Mouse (Mus musculus): Measurements from ENCODE around the gene Myo6.

The Myo6 gene

DNA sequence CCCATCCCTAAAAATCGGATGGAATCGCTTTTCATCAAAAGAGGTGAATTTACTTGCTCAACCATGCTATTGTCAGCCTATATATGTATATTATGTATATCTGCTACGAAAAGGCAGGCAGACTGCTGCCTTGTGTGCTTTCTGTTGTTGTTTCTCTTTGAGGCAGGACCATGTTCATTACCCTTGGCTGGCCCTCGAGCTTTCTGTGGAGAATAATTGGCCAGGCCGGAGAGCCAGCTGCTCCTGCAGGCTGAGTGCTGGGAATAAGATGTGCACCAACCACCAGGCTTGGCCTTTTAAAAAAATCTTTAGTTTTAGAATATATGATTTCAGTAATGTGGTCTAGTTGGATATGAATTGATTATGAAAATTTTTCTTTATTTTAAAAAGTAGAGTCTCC lies 19.3 kb downstream of the Myo6 start:
- no peak for DNase-seq

DNA sequence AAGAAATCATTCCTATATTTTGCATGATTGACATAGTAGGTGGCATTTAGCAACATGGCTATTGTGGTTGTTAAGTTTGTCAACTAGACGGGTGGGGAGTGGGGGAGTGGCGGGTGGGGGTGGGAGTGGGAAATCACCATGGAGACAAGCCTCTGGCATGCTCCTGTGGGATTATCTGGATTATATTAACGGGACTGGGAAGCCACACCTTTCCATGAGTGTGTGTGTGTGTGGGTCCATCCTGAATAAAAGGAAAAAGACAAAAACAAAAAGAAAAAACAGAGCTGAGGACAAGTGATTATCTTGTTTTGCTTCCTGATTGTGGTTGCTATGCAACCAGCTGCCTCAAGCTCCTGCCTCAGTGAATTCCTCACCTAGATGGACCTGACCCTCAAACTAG lies 20.9 kb downstream of the Myo6 start:
- DNase-seq, result no peak

DNA sequence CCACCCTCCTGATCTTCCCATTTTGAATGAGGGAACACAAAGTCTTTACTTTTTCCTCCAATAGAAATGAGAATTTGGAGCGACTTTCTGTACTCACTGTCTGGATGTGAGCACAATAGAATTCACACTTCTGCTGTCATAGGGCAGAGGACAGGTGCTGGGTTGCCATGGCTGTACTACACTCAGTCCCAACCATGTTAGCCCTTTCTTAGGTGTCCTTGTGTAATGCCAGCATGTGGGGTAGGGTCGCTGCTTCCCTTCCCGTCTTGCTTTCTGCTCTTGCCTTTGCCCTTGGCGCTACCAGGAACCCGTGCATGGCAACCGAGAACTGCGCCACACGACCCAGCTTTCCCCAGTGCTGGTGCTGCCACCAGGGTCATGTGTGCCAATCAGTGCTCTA lies 21.9 kb downstream of the Myo6 start:
- DNase-seq, result no peak

DNA sequence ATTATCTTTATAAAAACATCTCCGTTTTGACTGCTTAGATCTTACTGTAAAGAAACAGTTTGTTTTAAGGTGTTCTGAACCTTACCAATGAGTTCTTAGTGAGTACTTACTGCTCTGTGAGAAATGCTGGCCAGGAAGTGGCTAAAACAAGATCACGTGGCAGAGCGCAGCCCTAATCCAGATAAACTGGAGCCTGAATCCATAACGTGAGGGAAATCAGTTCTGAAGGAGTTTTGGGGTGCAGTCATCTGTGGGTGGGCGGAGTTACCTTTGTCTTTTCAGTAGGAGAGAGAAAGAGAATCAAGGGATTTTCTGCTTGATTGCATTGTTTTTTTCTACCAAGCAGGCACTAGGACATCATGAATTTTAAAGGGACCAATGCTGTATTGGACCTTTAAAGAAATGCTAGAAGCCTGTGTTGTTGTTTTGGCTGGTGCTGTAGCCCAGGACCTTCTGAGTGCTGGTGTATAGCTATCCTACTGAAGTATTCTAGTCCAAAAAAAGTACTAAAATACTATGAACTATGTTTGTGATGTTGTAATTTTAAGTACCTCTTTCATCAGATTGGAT lies 23.6 kb downstream of the Myo6 start:
- DNase-seq, result no peak

DNA sequence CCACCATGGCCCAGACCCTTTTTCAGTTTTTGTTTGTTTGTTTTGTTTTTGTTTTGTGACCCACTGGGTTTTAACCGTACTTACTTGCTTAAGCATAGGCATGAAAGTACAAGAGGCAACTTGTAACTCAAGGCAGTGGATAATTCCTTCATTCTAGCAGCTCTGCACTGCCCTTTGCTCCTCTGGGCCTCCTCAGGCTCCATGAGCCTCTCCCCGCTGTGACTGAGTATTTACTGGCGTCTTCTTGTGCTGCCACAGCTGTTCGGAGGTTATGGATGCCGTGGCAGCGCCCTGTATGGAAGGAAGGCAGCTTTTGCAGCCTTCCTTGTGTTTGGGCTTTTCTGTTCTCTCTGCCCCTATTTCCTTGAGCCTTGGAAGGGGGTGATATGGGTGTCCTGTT lies 26.4 kb downstream of the Myo6 start:
- no peak for DNase-seq

DNA sequence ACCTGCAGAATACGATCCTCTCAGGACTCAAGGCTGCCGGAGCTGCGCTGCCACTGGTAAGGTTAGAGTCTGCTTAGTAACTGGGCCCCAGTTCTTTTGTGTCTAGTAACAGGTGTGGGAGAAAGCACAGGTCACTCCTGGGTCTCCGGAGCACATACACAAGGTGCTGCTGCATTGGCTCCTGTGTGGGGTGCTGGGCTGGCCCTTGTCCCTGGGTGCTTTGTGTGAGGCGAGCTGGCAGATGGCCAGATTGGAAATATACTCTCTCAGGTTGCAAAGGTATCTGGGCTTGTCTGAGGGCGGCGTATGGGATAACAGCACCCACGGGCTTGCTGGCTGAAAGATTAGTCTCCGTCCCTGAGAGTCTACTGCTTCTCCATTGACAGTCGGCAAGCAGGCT lies 27.5 kb downstream of the Myo6 start:
- peak; percentile 28 for DNase-seq

DNA sequence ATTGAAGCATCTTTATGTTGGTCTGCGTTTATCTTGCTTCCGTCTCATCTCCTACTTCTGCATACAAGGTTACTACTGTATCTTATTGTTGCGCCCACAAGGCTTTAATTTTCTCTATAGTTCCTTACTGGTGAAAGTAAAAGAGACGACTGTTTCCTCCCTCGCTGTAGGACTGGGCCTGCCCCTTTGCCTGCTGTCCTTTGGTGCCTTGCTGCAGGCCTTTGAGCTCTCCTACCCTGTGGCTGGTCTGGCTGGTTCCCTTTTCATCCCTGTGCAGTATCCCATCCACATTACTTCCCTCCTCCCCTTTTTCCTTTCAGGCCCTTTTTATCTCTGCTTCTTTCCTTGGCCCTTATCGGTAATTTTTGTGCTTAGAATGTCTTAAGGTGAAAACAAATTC lies 29.6 kb downstream of the Myo6 start:
- DNase-seq, result no peak

DNA sequence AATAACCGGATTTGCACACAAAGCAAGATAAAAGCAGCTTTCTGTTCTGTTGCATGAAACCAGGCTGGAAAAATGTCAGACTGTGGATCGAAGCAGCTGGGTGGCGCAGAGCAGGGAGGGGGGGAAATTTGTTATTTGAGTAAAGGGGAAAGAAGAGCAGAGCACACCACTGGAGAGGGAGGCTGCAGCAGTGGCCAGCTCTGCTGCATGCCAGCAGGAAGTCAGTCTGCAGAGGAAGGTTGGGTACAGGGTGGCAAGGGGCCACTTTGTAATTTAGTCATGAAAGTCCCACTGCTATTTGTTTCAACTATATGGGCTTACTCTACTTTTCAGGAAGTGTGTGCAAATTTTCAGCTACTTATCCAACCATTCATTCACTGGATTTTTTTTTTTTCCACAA lies 31.3 kb downstream of the Myo6 start:
- no peak for DNase-seq

DNA sequence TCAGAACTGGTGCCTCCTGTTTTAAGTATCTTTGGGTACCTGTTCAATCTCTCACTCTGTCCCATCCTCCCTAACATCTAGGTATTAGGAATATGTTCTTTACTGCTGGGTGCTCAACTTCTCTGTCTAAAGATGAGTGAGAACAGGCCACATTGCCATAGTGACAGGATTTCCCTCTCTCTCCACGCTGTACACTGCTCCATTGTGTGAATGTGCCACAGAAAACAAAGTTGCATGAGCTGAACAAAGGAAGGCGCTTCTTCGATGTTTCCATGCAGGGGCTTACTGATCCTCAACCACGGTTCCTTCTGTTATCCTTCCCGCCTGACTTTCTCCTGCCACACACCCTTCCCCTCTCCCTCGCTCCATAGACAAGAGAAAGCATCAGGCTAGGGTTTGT lies 32.4 kb downstream of the Myo6 start:
- DNase-seq, result no peak

DNA sequence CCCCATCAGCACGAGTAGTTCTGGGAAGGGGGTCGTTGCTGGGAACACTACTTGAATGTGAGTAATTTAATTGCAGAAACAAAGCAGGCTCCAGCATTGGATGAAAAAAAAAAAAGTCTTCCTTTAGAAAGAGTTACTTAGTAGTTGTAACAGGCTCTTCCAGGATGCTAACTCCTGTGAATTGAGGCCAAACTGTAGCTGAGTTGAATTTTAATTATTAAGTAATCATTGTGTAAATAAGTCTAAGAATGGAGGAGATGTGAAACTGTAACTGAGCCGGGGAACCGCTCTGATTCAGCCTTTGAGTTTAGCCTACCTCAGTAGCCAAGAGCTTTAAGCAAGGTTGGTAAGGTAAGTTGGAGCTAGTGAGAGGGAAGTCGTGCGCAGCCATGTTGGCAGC lies 36.0 kb downstream of the Myo6 start:
- DNase-seq, result no peak

DNA sequence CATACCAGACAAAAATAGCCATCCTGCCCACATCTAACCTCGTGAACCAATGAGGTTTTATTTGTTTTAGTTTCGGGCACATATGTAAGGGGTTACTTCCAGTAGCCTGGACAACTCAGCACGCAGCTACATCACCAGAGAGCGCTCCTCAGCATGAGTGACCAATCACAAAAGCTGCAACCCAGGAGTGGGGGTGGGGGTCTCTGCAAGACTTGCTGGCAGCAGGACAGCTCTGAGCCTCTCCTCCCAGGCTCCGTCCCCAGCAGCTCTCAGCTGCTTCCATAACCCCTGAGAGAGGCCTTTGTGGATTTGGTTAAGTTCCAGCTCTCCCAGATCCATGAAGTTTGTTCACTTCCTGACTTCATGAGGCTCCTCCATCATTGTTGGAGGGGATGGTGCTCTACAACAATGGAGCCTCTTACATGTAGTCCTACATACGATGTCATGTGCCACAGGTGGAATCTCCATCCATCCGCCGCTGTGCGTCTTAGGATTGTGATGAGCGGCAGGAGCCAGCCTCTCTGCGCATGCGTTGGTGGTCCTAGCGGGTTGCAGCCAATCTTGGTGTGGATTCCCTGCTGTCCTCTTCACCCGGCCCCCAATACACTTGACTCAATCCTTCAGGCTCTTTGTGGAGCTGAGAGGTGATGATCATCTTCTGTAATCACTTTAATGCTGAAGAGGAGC lies 37.7 kb downstream of the Myo6 start:
- DNase-seq, result no peak

DNA sequence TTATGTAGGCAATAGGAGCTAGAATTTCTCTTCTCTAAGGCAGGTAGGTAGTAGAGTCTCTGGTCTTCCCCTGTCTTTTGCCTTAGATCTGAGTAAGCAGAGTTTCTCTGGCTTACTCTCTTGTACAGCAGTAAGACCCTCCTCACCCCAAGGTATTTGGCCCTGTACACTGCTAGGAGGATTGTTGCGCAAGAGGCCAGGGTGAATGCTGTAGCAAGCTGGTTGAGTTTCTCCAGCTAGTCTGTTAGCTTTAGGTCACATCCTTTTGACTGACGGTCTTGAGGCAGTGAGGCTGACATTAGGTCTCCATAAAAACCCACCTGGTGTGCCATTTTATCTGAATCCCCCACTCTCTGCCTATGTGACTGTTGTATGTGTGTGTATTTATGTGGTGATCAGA lies 43.9 kb downstream of the Myo6 start:
- DNase-seq, result no peak

DNA sequence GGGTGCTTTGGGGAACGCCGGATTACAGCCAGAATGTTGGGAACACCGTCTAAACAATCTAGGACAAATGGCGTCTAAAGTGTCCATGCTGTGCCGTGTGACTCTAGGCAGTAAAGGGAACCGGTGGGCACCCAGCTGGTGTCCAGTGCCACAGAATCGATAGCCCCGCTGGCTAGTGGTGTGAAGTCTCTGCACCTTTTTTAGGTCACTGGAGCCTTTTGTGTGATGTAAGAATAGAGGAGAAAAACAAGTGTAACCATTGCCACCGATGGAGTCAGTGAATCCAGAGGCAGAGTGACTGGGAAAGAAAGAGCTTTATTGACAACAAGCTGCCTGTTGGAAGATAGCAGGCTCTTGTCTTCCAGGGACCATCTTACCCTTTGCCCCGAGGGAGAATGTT lies 44.6 kb downstream of the Myo6 start:
- no peak for DNase-seq

DNA sequence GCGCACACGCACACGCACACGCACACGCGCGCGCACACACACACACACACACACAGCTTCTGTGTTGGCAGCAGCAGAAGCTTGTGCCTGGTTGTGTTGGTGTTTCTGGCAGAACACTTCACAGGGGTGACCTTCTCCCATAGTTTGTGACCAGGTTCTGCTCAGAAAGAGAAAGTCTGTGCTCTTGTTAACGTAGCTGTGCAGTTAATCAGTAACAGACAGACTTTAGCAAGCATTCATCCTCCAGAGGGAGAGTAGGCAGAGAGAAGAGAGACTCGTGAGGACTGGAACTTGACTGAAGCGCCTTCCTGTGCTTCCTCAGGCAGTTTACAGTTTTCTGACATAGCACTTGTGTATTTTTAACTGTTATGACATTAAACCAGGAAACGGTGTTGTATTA lies 45.3 kb downstream of the Myo6 start:
- no peak for DNase-seq

DNA sequence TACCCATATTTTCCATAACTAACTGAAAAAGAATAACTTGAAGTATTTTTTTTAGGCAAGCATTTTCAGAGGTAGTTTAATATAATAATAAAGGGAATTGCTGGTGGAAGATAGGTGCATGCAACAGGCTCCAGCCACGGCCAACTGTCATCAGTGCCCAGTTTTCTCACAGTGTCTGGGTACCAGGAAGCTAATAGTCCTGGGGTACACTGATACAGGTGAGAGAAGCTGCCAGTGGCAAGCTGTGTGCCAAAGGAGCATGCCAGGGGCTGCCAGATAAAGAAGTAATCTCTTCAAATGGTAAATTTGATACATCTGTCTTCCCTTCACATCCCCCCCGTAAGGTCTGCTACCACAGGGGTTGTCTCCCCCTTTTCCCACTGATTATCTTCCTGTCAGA lies 48.6 kb downstream of the Myo6 start:
- no peak for DNase-seq

DNA sequence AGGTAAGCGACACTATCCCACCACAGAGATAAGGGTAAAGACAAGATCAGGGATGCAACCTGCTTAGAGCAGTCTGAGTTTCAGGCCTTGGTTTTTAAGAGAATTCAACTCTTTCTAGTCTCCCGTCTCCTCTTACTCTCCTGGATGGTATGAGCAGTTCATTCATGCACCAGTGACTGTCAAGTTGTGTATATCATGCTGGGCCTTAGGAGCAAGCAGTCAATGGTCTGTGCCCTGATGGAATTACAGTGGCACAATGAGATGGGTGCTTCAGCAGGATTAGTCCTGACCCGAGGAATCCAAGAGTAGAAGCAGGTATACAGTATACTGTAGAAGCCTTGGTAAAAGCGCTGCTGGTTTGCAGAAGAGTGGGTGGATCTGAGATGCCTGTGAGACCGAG lies 50.7 kb downstream of the Myo6 start:
- DNase-seq, result no peak

DNA sequence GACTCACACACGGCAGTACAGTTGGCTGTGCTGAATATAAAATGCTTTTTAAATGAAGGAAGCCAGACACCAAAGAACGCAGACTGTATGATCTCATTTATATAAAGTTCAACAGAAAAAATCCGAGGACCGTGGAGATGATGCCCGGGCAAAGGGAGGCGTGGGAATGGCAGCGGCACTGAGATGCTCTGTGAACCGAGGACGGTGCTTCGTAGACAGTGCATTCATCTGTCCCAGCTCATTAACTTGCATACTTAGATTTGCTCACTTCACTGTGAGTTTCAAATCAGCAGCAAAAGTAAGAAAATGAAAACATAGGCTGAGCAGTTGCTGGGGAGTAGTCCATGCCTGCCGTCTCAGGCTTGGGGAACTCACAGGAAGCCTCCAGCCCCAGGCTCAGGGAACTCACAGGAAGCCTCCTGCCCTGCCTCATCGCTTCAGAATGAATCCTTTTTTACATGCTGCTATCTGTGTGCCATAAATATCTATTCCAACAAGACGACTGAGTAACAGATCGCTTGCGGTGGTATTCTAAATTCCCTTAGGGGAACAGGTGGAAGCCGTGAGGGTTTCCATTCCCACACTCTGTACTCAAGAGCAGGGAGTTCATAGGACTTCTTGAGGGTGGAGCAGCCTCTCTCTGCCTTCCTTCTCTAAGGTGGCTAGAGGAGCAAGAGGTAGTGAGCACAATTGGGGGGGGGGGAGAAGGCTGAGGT lies 52.1 kb downstream of the Myo6 start:
- DNase-seq, result no peak

DNA sequence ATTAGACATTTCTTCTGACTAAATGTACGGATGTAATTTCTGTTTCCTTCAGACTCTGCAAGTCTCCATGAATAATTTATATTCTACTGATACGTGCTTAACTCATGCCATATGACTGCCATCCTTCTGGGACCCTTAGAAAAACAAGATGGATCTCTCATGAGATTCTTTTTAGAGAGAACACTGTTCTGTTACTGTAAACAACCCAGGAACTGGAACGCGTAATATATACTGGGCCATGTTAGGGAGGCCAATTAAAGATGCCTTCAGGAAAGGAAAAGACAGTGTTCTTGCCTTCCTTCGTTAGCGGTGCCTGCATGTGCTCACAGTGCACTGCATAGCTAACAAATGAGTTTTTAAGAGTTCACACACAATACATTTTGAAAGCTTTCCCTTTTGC lies 53.9 kb downstream of the Myo6 start:
- no peak for DNase-seq

DNA sequence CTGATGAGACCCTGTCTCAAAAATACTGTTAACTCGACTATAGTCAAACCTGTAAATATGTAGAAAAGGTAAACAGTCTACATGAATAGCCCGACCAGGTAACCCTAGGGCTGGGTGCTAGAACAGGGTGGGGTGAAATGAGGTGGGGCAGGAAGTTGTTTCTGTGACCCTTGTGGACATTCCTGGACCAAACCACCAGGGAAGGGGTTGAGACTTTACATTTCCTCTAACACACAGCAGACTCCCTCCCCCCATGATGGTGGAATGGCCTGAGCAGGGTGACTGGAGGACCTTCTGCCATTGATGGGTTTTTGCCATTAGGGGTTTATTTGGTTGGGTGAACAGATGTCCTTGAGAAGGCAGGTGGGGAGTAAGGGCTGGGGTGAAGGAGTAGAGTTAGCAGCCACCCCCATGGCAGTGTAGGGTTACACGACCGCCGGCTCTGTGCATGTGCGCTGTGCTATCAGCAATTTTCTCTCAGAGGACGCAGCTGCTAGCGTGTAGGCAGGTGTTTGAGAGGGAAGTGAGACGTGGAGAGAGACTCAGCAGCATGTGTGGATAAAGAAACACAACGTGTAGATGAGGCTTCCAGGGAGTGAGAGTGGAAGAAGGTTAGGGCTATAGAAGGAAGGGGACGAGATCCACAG lies 59.3 kb downstream of the Myo6 start:
- no peak for DNase-seq

DNA sequence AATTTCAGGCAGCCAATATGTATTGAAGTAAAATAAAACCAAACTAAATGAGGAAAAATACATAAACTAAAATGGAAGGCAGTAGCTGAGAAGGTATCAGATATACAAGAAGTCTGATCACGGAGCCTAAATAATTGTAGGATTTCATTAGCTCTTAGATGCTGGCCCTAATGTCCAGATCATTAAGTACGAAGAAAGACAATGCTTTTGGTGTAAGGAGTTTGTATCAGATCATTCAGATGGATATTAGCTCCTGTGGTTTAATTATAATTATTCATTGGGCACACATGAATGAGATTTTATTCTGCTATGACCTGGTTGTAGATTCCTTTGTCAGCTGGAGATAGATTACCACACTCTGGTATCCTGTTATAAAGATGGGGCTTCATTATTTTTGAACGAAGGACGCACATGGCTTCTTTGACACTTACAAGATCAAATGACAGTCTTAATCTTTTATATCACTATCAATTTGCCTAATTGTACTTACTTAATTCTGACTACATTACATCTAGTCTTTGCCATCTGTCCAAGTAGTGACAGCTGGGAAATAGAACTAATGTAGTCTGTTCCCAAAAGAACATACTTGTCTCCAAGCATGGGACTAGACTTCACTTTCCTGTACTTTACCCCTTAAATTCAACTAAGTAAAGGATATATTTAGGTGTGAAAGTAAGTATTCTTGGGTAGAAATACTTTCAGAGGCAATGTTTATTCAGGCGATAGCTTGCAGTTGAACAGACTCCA lies 61.9 kb downstream of the Myo6 start:
- no peak for DNase-seq

DNA sequence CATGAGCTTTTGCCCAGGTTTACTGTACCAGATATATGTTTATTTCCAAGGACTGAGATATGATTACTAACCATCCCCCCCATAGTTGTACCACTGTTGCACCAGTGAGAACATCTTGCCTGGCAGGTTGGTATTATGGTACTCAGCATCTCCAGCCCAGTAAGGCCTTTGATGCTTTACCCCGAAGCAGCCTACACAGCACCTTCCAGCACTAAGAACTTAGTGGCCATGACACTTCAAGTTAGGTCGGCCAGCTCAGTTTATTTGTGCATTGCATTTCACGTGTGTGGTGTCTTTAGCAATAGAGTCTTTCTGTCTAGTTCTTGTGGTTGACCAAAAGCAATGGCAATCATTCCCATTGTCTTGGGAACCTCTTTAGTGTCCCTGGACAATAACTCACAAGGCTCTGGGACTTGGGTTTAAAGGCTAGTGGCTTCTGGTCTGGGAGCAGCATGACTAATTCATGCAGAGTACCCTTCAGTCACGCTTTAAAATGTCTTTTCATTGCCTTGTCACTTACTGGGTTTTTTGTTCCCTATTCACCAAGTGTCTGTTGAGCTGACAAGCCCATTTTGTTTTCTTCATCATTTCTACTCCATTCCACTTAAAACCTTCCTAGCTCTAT lies 69.1 kb downstream of the Myo6 start:
- DNase-seq, result no peak

DNA sequence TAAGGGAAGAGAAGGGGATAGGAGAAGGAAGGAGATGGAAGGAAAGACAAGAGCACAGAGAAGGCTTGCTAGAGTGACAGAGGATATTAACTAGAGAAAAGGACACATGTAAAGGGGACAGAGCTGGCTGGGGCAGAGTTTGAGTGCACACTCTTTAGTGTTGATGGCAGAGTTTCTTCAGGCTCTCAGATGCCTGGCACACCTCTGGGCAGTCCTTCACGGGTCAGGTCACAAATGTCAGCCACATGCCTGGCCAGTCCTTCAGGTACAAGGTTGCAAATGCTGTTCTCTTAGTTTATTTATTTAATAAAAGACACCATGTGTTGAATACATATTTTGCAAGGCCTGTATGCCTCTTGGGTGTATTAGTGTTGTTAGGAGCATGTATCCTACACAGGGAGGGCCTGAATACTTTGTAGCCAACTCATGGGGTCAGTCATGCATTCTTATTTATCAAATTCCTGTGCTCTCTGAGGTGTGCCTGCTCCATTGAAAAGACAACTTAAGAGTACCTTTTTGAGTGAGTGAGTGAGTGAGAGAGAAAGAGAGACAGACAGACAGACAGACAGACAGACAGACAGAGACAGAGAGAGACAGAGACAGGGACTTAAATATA lies 72.5 kb downstream of the Myo6 start:
- no peak for DNase-seq

DNA sequence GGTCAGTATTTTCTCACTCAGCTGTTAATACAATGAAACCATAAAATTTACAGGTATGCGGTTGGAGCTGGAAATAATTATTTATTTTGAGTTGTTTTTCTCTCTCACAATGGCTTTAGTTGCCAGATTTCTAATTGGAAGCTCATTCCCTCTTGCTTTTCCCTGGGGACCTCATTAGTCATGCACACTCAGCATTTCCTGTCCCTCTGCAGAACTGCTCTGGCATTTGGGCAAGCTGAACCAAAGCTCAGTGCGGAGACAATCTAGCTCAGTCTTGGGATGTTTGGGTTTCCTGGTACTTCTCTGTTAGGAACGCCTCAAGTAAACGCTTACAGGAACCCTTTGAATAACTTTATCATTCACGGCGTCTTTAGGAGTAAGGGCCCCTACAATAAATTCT lies 76.9 kb downstream of the Myo6 start:
- DNase-seq, result no peak
